Mouse (Mus musculus): ENCODE data around the gene Cidec. TPM values are rescaled to one million over a fixed set of nuclear protein-coding genes. Genes with fewer than 3 reads are reported as not detected.
A peak's percentile ranks its signal among the peaks of the same experiment; 100 is the strongest.

The Cidec gene
- 388 and 421 TPM in 2 replicates for total RNA-seq (2021)
- long read RNA-seq, experiment 1, transcript Cidec-201 (6 exons, 1,703 nt): minor isoform, 12 of 302 reads
- long read RNA-seq, experiment 1, transcript Cidec-202 (6 exons, 1,720 nt): minor isoform, 23 of 302 reads
- long read RNA-seq, experiment 1, transcript Cidec-203 (6 exons, 785 nt): major isoform, 208 of 302 reads
- long read RNA-seq, experiment 1, partial matches to known transcripts: 23 of 302 reads
- long read RNA-seq, experiment 1, other reads (novel, unspliced or antisense): 36 of 302 reads
- long read RNA-seq, experiment 2, transcript Cidec-202 (6 exons, 1,720 nt): minor isoform, 49 of 411 reads
- long read RNA-seq, experiment 2, transcript Cidec-201 (6 exons, 1,703 nt): minor isoform, 18 of 411 reads
- long read RNA-seq, experiment 2, transcript Cidec-203 (6 exons, 785 nt): major isoform, 241 of 411 reads
- long read RNA-seq, experiment 2, partial matches to known transcripts: 38 of 411 reads
- long read RNA-seq, experiment 2, other reads (novel, unspliced or antisense): 65 of 411 reads

DNA sequence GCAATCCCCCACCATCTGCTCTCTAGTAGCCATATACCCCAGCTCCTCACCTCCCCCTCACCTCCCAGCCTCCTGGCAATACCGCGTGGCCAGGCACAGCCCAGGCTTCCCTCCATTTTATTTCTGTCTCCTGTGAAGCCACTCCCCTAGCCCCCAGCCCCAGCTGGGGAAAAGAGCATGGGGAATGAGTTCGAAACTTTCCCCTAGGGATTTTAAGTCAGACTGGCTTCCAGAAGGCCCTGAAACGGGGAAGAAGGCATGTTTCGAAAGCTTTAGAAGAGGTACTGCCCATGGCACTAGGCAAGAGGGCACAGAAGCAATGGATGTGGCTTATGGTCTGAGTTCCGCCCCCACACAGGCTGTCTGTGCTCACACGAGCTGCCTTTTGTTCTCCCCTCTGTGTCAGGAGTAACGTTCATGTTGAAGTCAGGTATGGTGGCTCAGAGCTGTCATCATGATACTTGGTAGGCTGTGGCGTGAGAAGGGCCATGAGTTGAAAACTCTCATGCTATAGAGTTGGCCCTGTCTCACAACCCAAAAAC lies at the start of gene Cidec:
TSS of gene Cidec (minus strand) at position 97 of the 542 bp plus-strand sequence.
- DNase-seq: peak; percentile 36

DNA sequence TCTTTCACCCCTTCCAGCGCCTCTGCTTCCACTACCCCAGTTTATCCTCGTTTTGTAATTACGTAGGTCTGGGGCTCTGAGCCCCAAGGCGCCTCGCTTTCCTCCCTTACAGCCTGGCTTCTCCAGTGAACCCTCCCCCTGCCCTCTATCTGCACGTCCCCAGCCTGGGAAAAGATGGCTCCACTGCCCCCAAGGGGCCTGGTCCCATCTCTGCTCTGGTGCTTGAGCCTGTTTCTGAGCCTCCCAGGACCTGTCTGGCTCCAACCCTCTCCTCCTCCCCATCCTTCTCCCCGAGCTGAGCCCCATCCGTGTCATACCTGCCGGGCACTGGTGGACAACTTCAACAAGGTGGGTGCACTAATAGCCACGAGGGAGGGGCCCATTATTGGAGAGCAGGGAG lies 48.2 kb upstream of the Cidec start:
- DNase-seq: peak; percentile 58

DNA sequence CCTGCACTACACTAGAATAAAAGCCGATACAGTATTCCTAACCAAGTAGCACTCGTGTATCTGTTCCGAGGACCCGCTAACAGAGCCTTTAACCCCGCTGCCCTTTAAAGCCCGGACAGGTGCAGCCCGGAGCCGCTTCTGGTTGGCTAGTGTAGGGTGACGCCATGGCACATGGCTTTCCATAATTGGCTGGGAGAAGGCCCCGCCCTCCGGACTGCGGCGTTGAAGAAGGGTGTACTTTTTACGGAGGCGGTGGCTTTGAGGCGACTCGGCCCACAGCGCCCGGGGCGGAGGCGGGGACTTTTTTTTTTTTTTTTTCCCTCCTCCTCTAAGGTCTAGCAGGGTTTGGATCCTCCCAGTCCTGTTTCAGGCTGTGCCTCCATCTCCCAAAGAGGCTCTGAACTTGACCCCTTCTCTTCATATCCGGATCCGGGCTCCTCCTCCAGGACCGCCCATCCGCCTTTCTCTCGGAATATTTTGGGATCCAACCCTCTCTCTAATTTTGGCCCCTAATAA lies 47.6 kb upstream of the Cidec start, which contains the start of gene Creld1:
TSS of gene Creld1 (plus strand) at position 198 of the 516 bp plus-strand sequence.
- peak; percentile 97 for DNase-seq

DNA sequence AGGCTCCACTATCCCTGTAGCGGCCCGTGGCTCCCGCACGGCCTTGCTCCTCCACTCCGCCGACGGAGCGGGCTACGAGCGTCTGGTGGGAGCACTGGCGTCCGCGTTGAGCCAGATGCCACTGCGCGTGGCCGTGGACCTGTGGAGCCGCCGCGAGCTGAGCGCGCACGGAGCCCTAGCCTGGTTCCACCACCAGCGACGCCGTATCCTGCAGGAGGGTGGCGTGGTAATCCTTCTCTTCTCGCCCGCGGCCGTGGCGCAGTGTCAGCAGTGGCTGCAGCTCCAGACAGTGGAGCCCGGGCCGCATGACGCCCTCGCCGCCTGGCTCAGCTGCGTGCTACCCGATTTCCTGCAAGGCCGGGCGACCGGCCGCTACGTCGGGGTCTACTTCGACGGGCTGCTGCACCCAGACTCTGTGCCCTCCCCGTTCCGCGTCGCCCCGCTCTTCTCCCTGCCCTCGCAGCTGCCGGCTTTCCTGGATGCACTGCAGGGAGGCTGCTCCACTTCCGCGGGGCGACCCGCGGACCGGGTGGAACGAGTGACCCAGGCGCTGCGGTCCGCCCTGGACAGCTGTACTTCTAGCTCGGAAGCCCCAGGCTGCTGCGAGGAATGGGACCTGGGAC lies 47.0 kb upstream of the Cidec start:
- peak; percentile 59 for DNase-seq

DNA sequence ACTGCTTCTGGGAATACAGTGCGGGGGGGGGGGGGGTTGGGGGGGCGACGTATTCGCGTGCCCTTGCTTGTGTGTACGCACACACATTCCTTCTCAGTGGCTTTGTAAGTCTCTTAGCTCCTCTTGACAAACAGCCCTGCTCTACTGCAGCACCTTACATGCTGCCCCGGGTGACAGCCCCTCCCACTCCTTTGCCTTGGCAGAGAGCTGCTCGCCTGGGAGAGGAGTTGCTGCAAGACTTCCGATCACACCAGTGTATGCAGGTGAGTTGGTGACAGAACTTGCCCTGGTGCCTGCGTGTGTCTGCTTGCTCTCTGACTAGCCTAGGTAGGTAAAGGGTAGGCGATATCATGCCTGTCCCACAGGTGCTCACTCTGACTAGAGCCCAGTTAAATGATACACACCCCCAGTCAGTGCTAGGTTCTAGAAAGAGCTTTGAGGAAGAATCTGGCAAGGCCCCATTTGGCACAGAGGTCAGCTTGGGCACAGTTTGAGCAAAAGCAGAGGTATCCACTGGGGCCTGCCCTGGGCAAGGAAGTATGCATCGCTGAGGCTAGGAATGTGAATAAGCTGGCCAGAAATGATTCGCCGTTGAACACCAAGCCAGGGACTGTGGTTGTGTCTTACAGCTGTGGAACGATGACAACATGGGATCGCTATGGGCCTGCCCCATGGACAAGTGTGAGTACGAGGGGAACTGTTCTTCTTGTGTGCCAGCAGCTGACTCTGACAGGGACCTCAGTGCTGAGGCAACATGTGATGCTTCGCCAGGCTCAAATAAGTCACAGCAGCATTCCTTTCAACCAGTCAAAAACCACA lies 45.2 kb upstream of the Cidec start:
- DNase-seq: peak; percentile 70

DNA sequence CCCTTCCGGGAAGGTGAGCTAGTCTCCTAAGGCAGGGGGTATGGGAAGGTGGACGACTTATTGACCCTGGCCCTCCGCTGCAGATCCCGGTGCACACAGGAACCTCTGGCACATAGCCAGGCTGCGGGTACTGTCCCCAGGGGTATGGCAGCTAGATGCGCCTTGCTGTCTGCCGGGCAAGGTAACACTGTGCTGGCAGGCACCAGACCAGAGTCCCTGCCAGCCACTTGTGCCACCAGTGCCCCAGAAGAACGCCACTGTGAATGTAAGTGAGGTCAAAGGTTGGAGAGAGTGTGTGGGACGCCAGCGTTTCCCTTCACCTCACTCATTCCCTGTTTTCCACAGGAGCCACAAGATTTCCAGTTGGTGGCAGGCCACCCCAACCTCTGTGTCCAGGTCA lies 43.3 kb upstream of the Cidec start:
- peak; percentile 37 for DNase-seq

DNA sequence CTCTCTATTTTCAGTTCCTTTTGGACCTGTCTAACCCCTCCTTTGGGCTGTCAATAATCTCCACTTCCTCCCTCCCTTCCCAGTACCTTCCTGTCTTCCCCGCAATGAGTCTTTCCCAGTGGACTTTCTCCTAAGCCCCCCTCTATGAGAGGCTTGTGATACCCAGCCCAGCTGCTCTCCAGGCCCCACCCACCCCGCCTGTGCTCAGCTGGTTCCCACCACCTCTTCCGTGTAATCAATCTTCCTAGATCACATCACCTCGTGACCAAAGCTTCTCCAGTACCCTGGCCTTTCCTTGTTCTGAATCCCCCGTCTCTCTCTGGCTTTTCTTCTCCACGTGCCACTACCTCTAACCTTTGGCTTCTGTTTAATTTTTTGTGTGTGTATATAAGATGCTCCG lies 41.8 kb upstream of the Cidec start:
- no peak for DNase-seq

DNA sequence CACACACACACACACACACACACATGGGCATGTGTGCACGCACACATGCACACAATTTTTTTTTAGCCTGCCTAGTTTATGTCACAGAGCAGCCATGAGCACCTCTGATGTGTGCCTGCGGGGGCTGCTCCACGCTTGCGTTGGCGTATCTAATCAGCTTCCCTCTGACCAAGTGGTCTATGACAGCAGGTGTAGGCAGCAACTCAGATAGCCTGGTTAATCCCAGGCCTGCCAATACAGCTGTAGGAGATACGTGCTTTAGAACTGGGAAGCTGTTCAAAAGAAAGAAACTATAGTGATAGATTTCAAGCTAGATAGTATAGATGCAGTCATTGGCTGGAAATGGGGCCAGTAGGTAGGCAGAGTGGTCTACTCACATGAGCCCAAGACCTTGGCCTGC lies 38.2 kb upstream of the Cidec start:
- no peak for DNase-seq

DNA sequence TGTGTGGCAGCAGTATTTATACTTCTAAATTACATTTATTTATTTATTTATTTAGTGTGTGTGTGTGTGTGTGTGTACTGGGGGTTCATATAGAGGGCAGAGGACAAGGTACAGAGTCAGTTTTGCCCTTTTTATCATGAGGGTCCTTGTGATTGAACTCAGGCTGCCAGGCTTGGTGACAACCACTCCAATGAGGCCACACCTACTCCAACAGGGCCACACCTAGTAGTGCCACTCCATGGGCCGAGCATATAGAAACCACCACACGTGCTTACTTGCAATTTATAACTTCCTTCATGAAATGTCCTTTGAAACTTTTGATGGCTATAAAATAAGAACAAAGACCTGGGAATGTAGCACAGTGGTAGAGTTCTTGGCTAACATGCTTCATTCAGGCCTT lies 37.7 kb upstream of the Cidec start:
- DNase-seq: no peak

DNA sequence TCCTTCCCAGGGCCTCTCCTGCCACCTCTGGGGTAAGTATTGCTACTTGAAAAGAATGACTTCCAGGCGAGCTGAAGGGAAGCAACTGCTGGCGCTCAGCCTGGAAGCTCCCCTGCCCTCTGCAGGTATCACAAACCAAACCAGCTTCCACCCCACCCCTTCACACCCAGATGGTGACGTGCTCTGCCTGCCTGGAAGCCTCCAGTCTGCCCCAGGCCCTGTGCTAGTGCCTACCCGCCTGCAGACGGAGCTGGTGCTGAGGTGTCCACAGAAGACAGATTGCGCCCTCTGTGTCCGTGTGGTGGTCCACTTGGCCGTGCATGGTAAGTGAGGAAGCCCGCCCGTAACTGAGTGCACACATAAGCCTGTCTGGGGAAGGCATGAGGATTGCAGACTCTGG lies 36.5 kb upstream of the Cidec start:
- no peak for DNase-seq

DNA sequence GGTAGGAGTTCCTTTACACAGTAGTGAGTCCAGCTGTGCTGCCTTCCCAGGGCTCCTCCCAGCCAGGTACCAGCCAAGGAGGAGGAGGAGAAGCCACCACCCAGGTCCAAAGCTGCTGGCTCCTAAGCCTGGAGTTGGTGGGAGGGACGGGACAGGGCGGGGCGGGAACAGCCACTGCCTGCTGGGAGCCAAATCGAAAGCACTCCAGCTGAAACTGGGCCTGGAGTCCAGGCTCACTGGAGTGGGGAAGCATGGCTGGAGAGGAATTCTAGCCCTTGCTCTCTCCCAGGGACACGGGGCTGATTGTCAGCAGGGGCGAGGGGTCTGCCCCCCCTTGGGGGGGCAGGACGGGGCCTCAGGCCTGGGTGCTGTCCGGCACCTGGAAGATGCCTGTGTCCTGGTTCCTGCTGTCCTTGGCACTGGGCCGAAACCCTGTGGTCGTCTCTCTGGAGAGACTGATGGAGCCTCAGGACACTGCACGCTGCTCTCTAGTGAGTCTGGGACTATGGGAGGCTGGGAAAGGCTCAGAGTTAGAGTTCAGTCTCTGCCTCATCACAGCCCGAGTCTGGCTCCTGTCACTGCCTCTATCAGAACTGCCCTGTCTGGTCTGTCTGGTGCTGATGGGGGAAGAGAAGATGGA lies 35.9 kb upstream of the Cidec start, which contains the start of gene Il17rc:
TSS of gene Il17rc (plus strand) at position 131 of the 640 bp plus-strand sequence.
- peak; percentile 80 for DNase-seq

DNA sequence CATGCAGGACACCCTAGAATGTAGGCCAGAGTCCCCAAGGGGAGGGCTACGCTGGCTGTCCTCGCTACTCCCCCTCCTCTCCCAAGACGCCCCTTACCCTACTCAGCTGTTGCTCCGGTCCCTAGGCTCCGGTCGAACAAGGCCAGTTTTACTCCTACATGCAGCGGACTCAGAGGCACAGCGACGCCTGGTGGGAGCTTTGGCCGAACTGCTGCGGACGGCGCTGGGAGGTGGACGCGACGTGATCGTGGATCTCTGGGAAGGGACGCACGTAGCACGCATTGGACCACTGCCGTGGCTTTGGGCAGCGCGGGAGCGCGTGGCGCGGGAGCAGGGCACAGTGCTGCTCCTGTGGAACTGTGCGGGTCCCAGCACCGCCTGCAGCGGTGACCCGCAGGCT lies 33.9 kb upstream of the Cidec start:
- peak; percentile 89 for DNase-seq

DNA sequence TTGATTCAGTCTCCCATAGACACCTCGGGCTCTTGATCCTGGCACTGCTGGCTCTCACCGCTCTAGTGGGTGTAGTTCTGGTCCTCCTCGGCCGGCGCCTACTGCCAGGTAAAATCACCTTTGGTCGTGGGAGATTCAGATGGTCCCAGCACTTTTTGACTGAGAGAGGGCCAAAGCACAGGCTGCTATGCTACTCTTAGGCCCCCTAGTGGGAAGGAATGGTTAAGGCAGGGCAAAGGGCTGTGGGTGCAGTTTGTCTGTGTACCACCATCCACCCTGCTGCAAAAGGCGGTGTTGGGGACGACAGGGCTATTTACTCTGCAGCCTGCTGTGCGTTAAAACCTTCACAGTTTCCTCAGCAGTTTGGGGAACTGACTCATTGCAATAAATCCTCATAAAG lies 33.5 kb upstream of the Cidec start:
- DNase-seq: peak; percentile 84

DNA sequence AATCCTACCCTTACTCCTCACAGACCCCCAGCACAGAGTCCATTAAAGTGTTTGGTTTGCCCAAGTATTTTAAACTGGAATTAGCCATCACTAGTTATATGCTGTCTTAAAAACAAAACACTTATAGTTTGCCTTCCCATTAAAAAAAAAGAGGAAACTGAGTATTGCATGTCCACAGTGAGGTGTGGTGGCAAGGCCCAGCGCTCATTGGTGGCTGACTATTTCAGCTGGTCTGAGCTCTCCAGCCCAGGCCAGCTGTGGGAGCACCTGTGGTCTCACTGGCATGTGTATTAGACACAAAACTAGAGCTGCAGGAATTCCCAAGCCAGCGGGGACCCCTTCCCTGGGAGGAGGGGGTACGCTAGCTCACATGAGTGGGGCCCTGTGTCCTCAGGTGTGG lies 33.0 kb upstream of the Cidec start:
- DNase-seq: no peak

DNA sequence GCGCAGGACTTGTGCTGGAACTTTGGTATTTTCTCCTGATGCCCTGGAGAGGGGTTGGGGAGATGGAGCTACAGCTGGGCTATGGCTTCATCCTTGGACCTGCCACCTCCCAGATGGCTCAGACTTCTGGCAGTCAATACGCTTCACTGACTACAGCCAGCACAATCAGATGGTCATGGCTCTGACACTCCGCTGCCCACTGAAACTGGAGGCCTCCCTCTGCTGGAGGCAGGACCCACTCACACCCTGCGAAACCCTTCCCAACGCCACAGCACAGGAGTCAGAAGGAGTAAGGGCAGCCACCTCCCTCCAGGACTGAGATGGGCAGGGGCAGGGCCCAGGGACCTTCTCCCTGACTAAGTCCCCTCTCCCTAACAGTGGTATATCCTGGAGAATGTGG lies 30.0 kb upstream of the Cidec start:
- DNase-seq: peak; percentile 29

DNA sequence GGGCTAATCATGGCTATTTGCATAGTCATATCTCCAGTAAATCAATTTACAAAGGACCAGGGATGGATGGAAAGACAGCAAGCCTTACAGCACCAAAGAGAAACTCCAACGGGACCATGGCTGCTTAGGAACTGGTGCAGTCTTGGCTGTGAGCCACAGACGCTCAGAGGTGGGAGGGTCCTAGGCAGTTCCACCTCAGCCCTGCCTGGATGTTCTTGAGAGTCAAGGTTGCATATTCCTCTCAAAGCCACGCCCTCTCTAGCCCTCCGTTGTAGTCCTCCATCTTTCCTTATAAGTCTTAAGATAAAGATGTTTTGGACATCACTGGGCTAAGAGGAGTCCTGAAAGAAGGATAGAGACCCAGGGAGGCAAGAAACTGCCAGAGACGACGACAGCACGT lies 28.5 kb upstream of the Cidec start:
- no peak for DNase-seq

DNA sequence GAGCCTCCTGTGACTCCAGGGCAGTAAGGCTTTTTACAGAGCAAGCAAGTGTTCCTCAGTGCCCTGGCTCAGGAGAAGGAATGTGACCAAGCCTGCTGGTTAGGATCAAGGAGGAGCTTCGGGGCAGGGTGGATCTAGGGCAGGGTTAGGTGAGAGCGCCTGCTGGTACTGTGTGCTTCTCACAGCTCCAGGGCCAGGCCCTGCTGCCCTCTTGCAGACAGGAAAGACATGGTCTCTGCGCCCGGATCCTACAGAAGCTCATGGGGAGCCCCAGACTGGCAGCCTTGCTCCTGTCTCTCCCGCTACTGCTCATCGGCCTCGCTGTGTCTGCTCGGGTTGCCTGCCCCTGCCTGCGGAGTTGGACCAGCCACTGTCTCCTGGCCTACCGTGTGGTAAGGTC lies 23.1 kb upstream of the Cidec start:
- DNase-seq: no peak

DNA sequence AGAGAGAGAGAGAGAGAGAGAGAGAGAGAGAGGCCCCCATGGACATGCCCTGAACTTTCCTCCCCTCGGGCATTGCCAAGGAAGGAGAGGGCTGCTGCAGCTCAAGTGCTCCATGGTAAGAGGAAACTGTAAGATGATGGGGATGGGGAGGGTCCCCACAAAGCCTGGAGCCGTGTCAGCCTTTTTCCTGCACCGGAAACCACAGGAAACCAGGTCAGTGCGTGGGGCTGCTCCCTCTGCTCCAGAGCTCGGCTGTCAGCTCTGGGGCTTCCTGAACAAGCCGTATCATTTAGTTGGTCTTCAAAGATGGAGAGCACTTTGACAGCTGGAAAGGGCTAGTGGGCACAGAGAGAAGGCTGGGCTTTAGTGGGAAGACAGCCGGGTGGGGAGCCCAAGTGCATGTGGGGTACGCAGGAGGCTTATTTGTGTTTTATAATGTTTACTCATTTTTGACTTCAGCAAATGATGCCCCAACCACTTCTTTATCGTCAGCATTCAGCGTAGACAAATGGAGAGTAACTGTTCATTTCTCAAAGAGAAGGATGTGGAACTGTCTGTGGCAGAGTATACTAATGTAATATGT lies 22.5 kb upstream of the Cidec start, which contains the start of gene Il17re:
TSS of gene Il17re (plus strand) at position 533 of the 583 bp plus-strand sequence.
- no peak for DNase-seq

DNA sequence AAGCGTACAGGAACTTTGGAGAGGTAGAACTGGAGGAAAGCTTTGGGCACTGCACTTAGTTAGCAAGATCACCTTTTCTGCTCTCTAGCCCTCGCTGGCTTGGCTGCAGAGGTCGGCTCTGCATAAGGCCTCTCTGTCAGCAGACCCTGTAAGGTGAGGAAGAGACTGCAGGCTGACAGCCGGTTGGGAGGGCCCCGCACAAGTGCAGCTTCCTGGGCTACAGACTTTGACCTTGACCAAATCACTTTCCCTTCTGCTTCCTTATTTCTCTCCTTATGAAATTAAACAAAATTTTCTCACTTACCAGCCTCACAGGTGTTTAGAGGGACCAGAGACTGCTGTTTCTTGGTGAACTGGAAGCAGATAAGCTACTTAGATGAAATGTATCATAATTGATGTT lies 19.4 kb upstream of the Cidec start:
- no peak for DNase-seq

DNA sequence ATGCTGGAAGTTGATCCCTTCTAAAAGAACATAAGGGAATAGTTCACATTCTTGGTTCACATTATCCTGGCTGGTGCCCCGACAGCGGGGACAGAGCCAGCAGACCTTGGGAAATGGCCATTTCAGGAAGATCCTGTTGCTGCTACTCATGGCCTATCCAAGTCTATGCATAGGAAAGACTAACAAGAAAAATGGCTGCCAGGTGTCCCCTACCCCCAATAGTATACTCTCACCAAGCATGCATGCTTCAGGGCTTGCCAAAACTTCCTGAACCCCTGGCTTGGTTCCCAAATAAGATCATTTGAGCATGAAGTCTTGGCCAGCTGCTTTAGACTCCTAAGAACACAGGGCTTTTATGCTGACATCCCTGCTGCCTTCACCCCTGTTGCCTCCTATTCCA lies 16.3 kb upstream of the Cidec start:
- no peak for DNase-seq

DNA sequence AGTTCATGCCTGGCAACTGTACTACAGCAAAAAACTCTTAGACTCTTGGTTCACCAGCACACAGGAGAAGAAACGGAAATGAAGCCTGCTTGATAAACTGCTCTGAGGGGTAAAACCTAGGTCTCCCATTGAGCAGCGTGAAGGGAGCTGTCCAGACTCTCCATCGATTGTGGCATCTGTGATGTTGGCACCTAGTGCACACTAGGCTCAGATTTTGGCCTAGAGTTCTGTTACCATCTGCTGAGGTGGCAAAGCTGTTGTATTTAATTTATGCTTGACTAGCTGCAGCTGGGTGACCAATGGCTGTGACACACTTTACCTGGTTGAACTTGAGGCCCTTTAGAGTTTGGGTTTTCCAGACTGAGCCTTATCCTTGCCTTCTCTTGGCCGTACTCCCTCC lies 12.1 kb upstream of the Cidec start:
- DNase-seq: no peak

Measured in adrenal gland, postnatal 14 days (tissue).